Mouse (Mus musculus): Measurements from ENCODE around the gene Gba2.

GRCm38 (mm10) chr4:43547160-43547559 is 31.5 kb downstream of the Gba2 start:
- TF ChIP-seq EP300 (IDR thresholded peaks at IDR 0.05; ENCODE audit: low read depth) (no peak), CTCF (IDR thresholded peaks at IDR 0.05; ENCODE audit: low read depth) (no peak)

All from liver, embryonic 14.5 days (tissue).